Mouse (Mus musculus) myocyte (in vitro differentiated cells): ENCODE measurements around the gene Il17c. TPM values are rescaled to one million over a fixed set of nuclear protein-coding genes. Genes with fewer than 3 reads are reported as not detected.

Experiments used
- H3K27me3 ChIP-seq: one replicate; pipeline ENCODE4 v1.6.1; 2011; ENCODE audit not compliant: control insufficient read depth, insufficient read depth, insufficient read length
- H3K36me3 ChIP-seq: one replicate; pipeline ENCODE4 v1.6.1; 2011; ENCODE audit not compliant: control insufficient read depth, insufficient read depth
- H3K4me2 ChIP-seq: one replicate; pipeline ENCODE4 v1.6.1; 2011; ENCODE audit warnings: low read depth, control low read depth
- H3K4me3 ChIP-seq: one replicate; pipeline ENCODE4 v1.5.1; 2011; ENCODE audit warnings: mild to moderate bottlenecking, control low read depth, moderate library complexity
- H3K79me2 ChIP-seq: one replicate; pipeline ENCODE4 v1.6.1; 2011; ENCODE audit not compliant: control insufficient read depth, insufficient read depth
- H3ac ChIP-seq: one replicate; pipeline ENCODE4 v1.6.1; 2011; ENCODE audit not compliant: control insufficient read depth, insufficient read length
- CEBPB ChIP-seq: IDR thresholded peaks from 2 replicates; pipeline ENCODE4 v1.6.1; 2011; ENCODE audit warnings: mild to moderate bottlenecking, moderate library complexity; ENCODE audit not compliant: poor library complexity, insufficient read depth, severe bottlenecking
- E2F4 ChIP-seq: IDR thresholded peaks from one replicate; pipeline ENCODE4 v1.6.1; 2011; ENCODE audit warnings: mild to moderate bottlenecking, control low read depth, moderate library complexity; ENCODE audit not compliant: insufficient read depth
- MAX ChIP-seq: IDR thresholded peaks from one replicate; pipeline ENCODE4 v1.6.1; 2011; ENCODE audit warnings: low read depth, mild to moderate bottlenecking, control low read depth
- MYOD1 ChIP-seq, 3 experiments: IDR thresholded peaks; one replicate each; pipeline ENCODE4 v1.6.1; 2011; ENCODE audit warnings: control low read depth in 2 of 3, low read depth in 2 of 3, mild to moderate bottlenecking in 2 of 3, moderate library complexity in 1 of 3; ENCODE audit not compliant: insufficient read length in 2 of 3, control insufficient read depth in 1 of 3
- MYOG ChIP-seq, 3 experiments: IDR thresholded peaks; one replicate each; pipeline ENCODE4 v1.6.1; 2011; ENCODE audit warnings: control low read depth in 2 of 3, low read depth in 2 of 3, mild to moderate bottlenecking in 2 of 3; ENCODE audit not compliant: insufficient read length in 2 of 3, control insufficient read depth in 1 of 3, insufficient read depth in 1 of 3
- POLR2A ChIP-seq: IDR thresholded peaks from one replicate; pipeline ENCODE4 v1.6.1; 2011; ENCODE audit warnings: low read depth, mild to moderate bottlenecking, control low read depth, moderate library complexity; ENCODE audit not compliant: insufficient read length
- POLR2AphosphoS2 ChIP-seq: IDR thresholded peaks from one replicate; pipeline ENCODE4 v1.6.1; 2011; ENCODE audit warnings: low read depth, control low read depth; ENCODE audit not compliant: insufficient read length
- REST ChIP-seq: IDR thresholded peaks from one replicate; pipeline ENCODE4 v1.6.1; 2011; ENCODE audit warnings: mild to moderate bottlenecking, control low read depth, moderate library complexity; ENCODE audit not compliant: insufficient read depth, insufficient read length
- SRF ChIP-seq: IDR thresholded peaks from one replicate; pipeline ENCODE4 v1.6.1; 2011; ENCODE audit warnings: low read depth; ENCODE audit not compliant: control insufficient read depth, insufficient read length
- TCF12 ChIP-seq: IDR thresholded peaks from one replicate; pipeline ENCODE4 v1.6.1; 2011; ENCODE audit warnings: mild to moderate bottlenecking, control low read depth; ENCODE audit not compliant: poor library complexity, insufficient read depth, severe bottlenecking
- TCF3 ChIP-seq: IDR thresholded peaks from one replicate; pipeline ENCODE4 v1.6.1; 2011; ENCODE audit warnings: low read depth, control low read depth; ENCODE audit not compliant: insufficient read length
- USF1 ChIP-seq: IDR thresholded peaks from one replicate; pipeline ENCODE4 v1.6.1; 2011; ENCODE audit warnings: low read depth, mild to moderate bottlenecking, control low read depth, moderate library complexity
- polyA plus RNA-seq: library from polyadenylated mRNA; unstranded; fragments of >200 nt; fragmentation: generic; extraction: Trizol; gene quantifications from one replicate; pipeline ENCODE4 v1.2.1, GENCODE M21; 2012; ENCODE audit warnings: missing spikeins

The Il17c gene
- polyA plus RNA-seq, 1 experiment, result not detected

DNA sequence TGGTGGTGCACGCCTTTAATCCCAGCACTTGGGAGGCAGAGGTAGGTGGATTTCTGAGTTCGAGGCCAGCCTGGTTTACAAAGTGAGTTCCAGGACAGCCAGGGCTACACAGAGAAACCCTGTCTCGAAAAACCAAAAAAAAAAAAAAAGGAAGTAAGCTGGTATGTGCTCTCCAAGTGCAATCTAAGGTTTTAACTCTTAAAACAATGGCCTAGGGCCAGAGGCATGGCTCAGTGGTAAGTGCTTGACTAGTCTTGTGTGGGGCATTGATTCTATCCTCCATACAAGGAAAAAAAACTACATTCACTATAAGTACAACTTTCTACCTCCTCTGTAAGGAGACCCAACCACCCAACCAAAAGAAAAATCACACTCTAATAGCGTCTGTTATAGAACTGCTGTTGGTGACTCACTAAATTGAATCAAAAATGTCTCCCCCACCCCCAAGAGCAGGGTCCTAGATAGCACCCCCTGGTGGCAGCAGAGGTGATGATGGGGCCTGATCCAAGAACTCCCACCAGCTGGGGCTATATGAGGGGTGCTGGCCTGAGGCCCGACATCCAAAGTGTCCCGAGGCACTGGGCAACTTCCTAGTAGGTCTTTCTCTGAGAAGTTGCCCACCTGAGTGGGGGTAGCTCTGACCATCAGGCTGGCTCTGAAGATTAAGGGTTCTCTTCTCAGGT, 37.5 kb downstream of the Il17c start:
- peak overlapping the region; percentile 74 for H3K4me2 ChIP-seq
- H3K36me3 ChIP-seq, result no peaks in the 10 kb centered on the region
- peaks cover under 1% of the 10 kb centered on the region for H3K27me3 ChIP-seq
- no peak overlapping the region for H3ac ChIP-seq
- no peaks in the 10 kb centered on the region for H3K79me2 ChIP-seq
- H3K4me3 ChIP-seq, result no peak overlapping the region
- no peak for TF ChIP-seq POLR2A
- no peak for TF ChIP-seq MYOG (IDR thresholded peaks at IDR 0.05; ENCODE audit: control insufficient read depth in 1 of 3, insufficient read depth in 1 of 3, insufficient read length in 2 of 3, low read depth in 2 of 3)

DNA sequence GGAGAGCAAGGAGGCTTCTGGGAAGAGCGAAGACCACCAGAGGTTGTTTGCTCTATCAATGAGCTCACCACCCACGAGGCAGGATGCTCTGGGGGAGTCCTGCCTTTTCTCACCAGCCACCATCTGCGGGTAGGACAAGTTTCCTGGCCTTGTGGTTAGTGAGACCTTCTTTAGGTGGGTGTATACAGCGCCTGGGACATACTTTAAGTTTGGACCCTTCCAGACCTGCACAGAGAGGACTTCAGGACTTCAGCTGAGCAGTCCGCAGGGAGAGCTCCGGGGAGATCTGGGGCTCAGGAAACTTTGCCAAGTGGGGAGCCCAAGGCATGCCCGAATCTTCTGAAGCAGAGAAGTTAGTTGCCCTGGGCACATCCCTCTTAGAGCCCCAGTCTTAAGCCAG, 38.2 kb downstream of the Il17c start:
- Histone ChIP-seq H3ac (no peak overlapping the region), H3K79me2 (no peaks in the 10 kb centered on the region), H3K27me3 (no peaks in the 10 kb centered on the region), H3K36me3 (no peaks in the 10 kb centered on the region), H3K4me2 (peak overlapping the region; percentile 74), H3K4me3 (peak overlapping the region; percentile 7)
- TF ChIP-seq POLR2A (no peak), MYOG (IDR thresholded peaks at IDR 0.05; ENCODE audit: control insufficient read depth in 1 of 3, insufficient read depth in 1 of 3, insufficient read length in 2 of 3, low read depth in 2 of 3) (no peak), USF1 (no peak), REST (no peak), MAX (no peak), MYOD1 (IDR thresholded peaks at IDR 0.05; ENCODE audit: control insufficient read depth in 1 of 3, insufficient read length in 2 of 3, low read depth in 2 of 3) (no peak), E2F4 (no peak)

GRCm38 (mm10) chr8:122460524-122461472, 39.0 kb downstream of the Il17c start, which contains the start of gene Snai3:
Snai3 (minus strand) TSS chr8:122460733.
- Histone ChIP-seq H3K4me3 (peak within 1 kb of the TSS; percentile 7), H3K36me3 (no peaks in the 10 kb centered on the region), H3ac (no peak within 1 kb of the TSS), H3K27me3 (no peaks in the 10 kb centered on the region), H3K79me2 (no peaks in the 10 kb centered on the region), H3K4me2 (peak within 1 kb of the TSS; percentile 74)
- TF ChIP-seq TCF12 (no peak), E2F4 (no peak), CEBPB (peak; percentile 57; the same call in 1 of the 2 replicates), MYOG (IDR thresholded peaks at IDR 0.05; ENCODE audit: control insufficient read depth in 1 of 3, insufficient read depth in 1 of 3, insufficient read length in 2 of 3, low read depth in 2 of 3) (peak in 2 of 3 experiments; percentile 73 to 78), TCF3 (peak; percentile 7), MYOD1 (IDR thresholded peaks at IDR 0.05; ENCODE audit: control insufficient read depth in 1 of 3, insufficient read length in 2 of 3, low read depth in 2 of 3) (peak in 2 of 3 experiments; percentile 69 to 93), USF1 (no peak)

GRCm38 (mm10) chr8:122461473-122462148, 39.8 kb downstream of the Il17c start:
- Histone ChIP-seq H3ac (no peak overlapping the region), H3K4me3 (no peak overlapping the region), H3K27me3 (no peaks in the 10 kb centered on the region), H3K36me3 (no peaks in the 10 kb centered on the region), H3K79me2 (no peaks in the 10 kb centered on the region), H3K4me2 (peak overlapping the region; percentile 74)
- TF ChIP-seq POLR2AphosphoS2 (no peak), MYOG (IDR thresholded peaks at IDR 0.05; ENCODE audit: control insufficient read depth in 1 of 3, insufficient read depth in 1 of 3, insufficient read length in 2 of 3, low read depth in 2 of 3) (no peak), E2F4 (no peak), SRF (no peak), USF1 (no peak), MYOD1 (IDR thresholded peaks at IDR 0.05; ENCODE audit: control insufficient read depth in 1 of 3, insufficient read length in 2 of 3, low read depth in 2 of 3) (no peak), MAX (no peak), TCF3 (no peak), REST (no peak), POLR2A (no peak), CEBPB (no peak), TCF12 (no peak)
